Mouse (Mus musculus) kidney, postnatal 36 days (tissue): ENCODE results near the gene Cops2.

ENCODE experiments used
- DNase-seq, 2 experiments: peaks; one replicate each; pipeline ENCODE4 v3.0.0; 2021 to 2022; ENCODE audit warnings: mixed read lengths in 2 of 2

Gene Cops2

GRCm38 (mm10) chr2:125858521-125859280 is at the start of gene Cops2, which contains the start of gene Galk2:
Gene Cops2 (minus strand): TSS chr2:125859139.
Gene Galk2 (plus strand): TSS chr2:125859109.
- peak; percentile 96 to 97 for DNase-seq

- no peak for DNase-seq
Measured at GRCm38 (mm10) chr2:125907580-125908255, 48.8 kb upstream of the Cops2 start.

- no peak for DNase-seq
Measured at GRCm38 (mm10) chr2:125906407-125907066, 47.6 kb upstream of the Cops2 start.

- DNase-seq, result no peak
Measured at GRCm38 (mm10) chr2:125901426-125901825, 42.5 kb upstream of the Cops2 start.

GRCm38 (mm10) chr2:125900797-125901410 is 42.0 kb upstream of the Cops2 start:
- DNase-seq, result no peak

- DNase-seq, result no peak
Measured at GRCm38 (mm10) chr2:125896355-125896754, 37.4 kb upstream of the Cops2 start.

- DNase-seq, result no peak
Measured at GRCm38 (mm10) chr2:125895099-125895498, 36.2 kb upstream of the Cops2 start.

GRCm38 (mm10) chr2:125893096-125893495 is 34.2 kb upstream of the Cops2 start:
- peak; percentile 16 to 66 for DNase-seq

- DNase-seq, result no peak
Measured at GRCm38 (mm10) chr2:125885891-125886576, 27.1 kb upstream of the Cops2 start.

GRCm38 (mm10) chr2:125870159-125870558 is 11.2 kb upstream of the Cops2 start:
- DNase-seq, result no peak

GRCm38 (mm10) chr2:125868301-125868700 is 9.4 kb upstream of the Cops2 start:
- no peak for DNase-seq

GRCm38 (mm10) chr2:125866058-125866740 is 7.3 kb upstream of the Cops2 start:
- DNase-seq, result peak; percentile 84 to 88

GRCm38 (mm10) chr2:125865585-125865984 is 6.6 kb upstream of the Cops2 start:
- DNase-seq, result no peak

- no peak for DNase-seq
Measured at GRCm38 (mm10) chr2:125864551-125864950, 5.6 kb upstream of the Cops2 start.

GRCm38 (mm10) chr2:125863799-125864198 is 4.9 kb upstream of the Cops2 start:
- no peak for DNase-seq

GRCm38 (mm10) chr2:125857707-125858106 is 1.2 kb downstream of the Cops2 start:
- no peak for DNase-seq

GRCm38 (mm10) chr2:125851237-125851636 is 7.7 kb downstream of the Cops2 start:
- DNase-seq, result no peak

- no peak for DNase-seq
Measured at GRCm38 (mm10) chr2:125838708-125839284, 20.1 kb downstream of the Cops2 start.

GRCm38 (mm10) chr2:125838091-125838490 is 20.8 kb downstream of the Cops2 start:
- DNase-seq, result no peak

- no peak for DNase-seq
Measured at GRCm38 (mm10) chr2:125829924-125830323, 29.0 kb downstream of the Cops2 start.

GRCm38 (mm10) chr2:125827898-125828297 is 31.0 kb downstream of the Cops2 start:
- no peak for DNase-seq

GRCm38 (mm10) chr2:125826201-125826600 is 32.7 kb downstream of the Cops2 start:
- no peak for DNase-seq
